Mouse (Mus musculus): ENCODE results near the gene Ginm1. TPM values are rescaled to one million over a fixed set of nuclear protein-coding genes. Genes with fewer than 3 reads are reported as not detected.

Ginm1 gene
- polyA plus RNA-seq, 1 experiment from 2014 or later: 87.3 TPM

Small RNAs within 50 kb of the gene (microRNA-seq; reads per million reads assigned to microRNA genes)
- gene Mir5104 (ENCODE audit: borderline number of aligned reads): 1.00 reads per million

Other genes with a start within 250 kb of the Ginm1 start
- 5.4 and 5.6 TPM in 2 replicates for gene Lrp11, start 203.0 kb downstream of the Ginm1 start, polyA plus RNA-seq (2014; fragmentation: Nextera tagmentation; extraction: Ambion mirVana)
- 37.0 and 41.8 TPM in 2 replicates for gene Nup43, start 125.3 kb downstream of the Ginm1 start, polyA plus RNA-seq (2014; fragmentation: Nextera tagmentation; extraction: Ambion mirVana)
- 126 and 130 TPM in 2 replicates for gene Pcmt1, start 111.7 kb downstream of the Ginm1 start, polyA plus RNA-seq (2014; fragmentation: Nextera tagmentation; extraction: Ambion mirVana)
- gene Lats1, start 111.6 kb downstream of the Ginm1 start, polyA plus RNA-seq (2014; fragmentation: Nextera tagmentation; extraction: Ambion mirVana): 12.2 and 12.6 TPM in 2 replicates
- 48.0 and 51.8 TPM in 2 replicates for gene Katna1, start 66.8 kb downstream of the Ginm1 start, polyA plus RNA-seq (2014; fragmentation: Nextera tagmentation; extraction: Ambion mirVana)
- 32.8 and 33.6 TPM in 2 replicates for gene Ppil4, start 67 bp upstream of the Ginm1 start, polyA plus RNA-seq (2014; fragmentation: Nextera tagmentation; extraction: Ambion mirVana)
- 0.11 and 0.24 TPM in 2 replicates for gene Zc3h12d, start 39.6 kb upstream of the Ginm1 start, polyA plus RNA-seq (2014; fragmentation: Nextera tagmentation; extraction: Ambion mirVana)
- 34.9 and 37.0 TPM in 2 replicates for gene Tab2, start 163.4 kb upstream of the Ginm1 start, polyA plus RNA-seq (2014; fragmentation: Nextera tagmentation; extraction: Ambion mirVana)

Data from embryonic facial prominence, embryonic 14.5 days (tissue).